ENCODE assay signal across 21 mouse cellular contexts in genomic region chr5:77381283-77381682, GRCm38 (mm10). TPM values are rescaled to one million over a fixed set of nuclear protein-coding genes. Genes with fewer than 3 reads are reported as not detected.
DNase-seq lines count a peak whose midpoint lies in the region; ATAC-seq and TF ChIP-seq lines count a peak whose summit lies in the region.
"Had no signal": no experiment of that assay in that cellular context is flagged by ENCODE, and none has a peak within 500 bp of the region (broad histone marks: within the 10 kb centered on the region; RNA-seq: fewer than 3 reads in every experiment).

No protein-coding gene starts in this region.

- intact Hi-C loops in gastrocnemius, adult 2 months (cut with DNase I), result no loop called here

- no peak overlapping the region for H3K4me2 ChIP-seq in kidney, postnatal 0 days (ENCODE audit: low read length)
- H3K4me2 ChIP-seq: embryonic facial prominence, embryonic 12.5 days; embryonic facial prominence, embryonic 15.5 days; hindbrain, embryonic 12.5 days; hindbrain, embryonic 15.5 days had no signal

- no peak for TF ChIP-seq CTCF in gastrocnemius, adult 2 months (IDR thresholded peaks at IDR 0.05)
- TF ChIP-seq CTCF in kidney, postnatal 0 days (IDR thresholded peaks at IDR 0.05; ENCODE audit: low read depth), result no peak

- H3K27me3 ChIP-seq in kidney, postnatal 0 days (ENCODE audit: insufficient read depth, low read length), result no peaks in the 10 kb centered on the region
- H3K27me3 ChIP-seq: embryonic facial prominence, embryonic 12.5 days; embryonic facial prominence, embryonic 15.5 days; hindbrain, embryonic 12.5 days; hindbrain, embryonic 15.5 days had no signal

- H3K36me3 ChIP-seq in kidney, postnatal 0 days (ENCODE audit: insufficient read depth, low read length), result no peaks in the 10 kb centered on the region
- H3K36me3 ChIP-seq: embryonic facial prominence, embryonic 12.5 days; embryonic facial prominence, embryonic 15.5 days; heart, embryonic 10.5 days; hindbrain, embryonic 12.5 days; hindbrain, embryonic 15.5 days had no signal

- WGBS in kidney, postnatal 0 days, result 57% methylated on average over 7 of the region's 7 CpGs

- no peaks in the 10 kb centered on the region for H3K9me3 ChIP-seq in kidney, postnatal 0 days (replicated peaks; ENCODE audit: low read length)
- H3K9me3 ChIP-seq: embryonic facial prominence, embryonic 12.5 days; embryonic facial prominence, embryonic 15.5 days; heart, embryonic 10.5 days; hindbrain, embryonic 12.5 days; hindbrain, embryonic 15.5 days had no signal

- H3K9ac ChIP-seq in kidney, postnatal 0 days (ENCODE audit: low read depth, low read length), result no peak overlapping the region
- H3K9ac ChIP-seq: embryonic facial prominence, embryonic 12.5 days; embryonic facial prominence, embryonic 15.5 days; forebrain, postnatal 0 days; hindbrain, embryonic 12.5 days; hindbrain, embryonic 15.5 days had no signal

- H3K4me3 ChIP-seq in gastrocnemius, adult 2 months, result no peak overlapping the region
- no peak overlapping the region for H3K4me3 ChIP-seq in kidney, postnatal 0 days (replicated peaks; ENCODE audit: low read depth, low read length)
- H3K4me3 ChIP-seq: embryonic facial prominence, embryonic 12.5 days; embryonic facial prominence, embryonic 15.5 days; heart, adult 2 months; heart, embryonic 10.5 days; hindbrain, embryonic 12.5 days; hindbrain, embryonic 15.5 days had no signal

- H3K4me1 ChIP-seq in kidney, postnatal 0 days (replicated peaks; ENCODE audit: insufficient read depth, low read length), result peaks cover 35% of the 10 kb centered on the region
- H3K4me1 ChIP-seq: embryonic facial prominence, embryonic 15.5 days; hindbrain, embryonic 12.5 days; hindbrain, embryonic 15.5 days had no signal

- 0 out of 2 replicates have a peak overlapping the region, but pooled peaks have one; percentile 38 for H3K27ac ChIP-seq in gastrocnemius, adult 2 months
- H3K27ac ChIP-seq in kidney, postnatal 0 days, result peak overlapping the region; percentile 58; the same call in 1 of the 2 replicates
- H3K27ac ChIP-seq: embryonic facial prominence, embryonic 12.5 days; embryonic facial prominence, embryonic 15.5 days; heart, adult 2 months; heart, embryonic 10.5 days; hindbrain, embryonic 12.5 days; hindbrain, embryonic 15.5 days had no signal

- no peak for ATAC-seq in kidney, postnatal 0 days (replicated peaks; ENCODE audit: low FRiP score, low read depth)
- ATAC-seq: forebrain, embryonic 14.5 days; forebrain, postnatal 0 days had no signal

- no peak for DNase-seq in gastrocnemius, adult 2 months
- DNase-seq in gastrocnemius, postnatal 25 days, result no peak
- peak; percentile 70 for DNase-seq in kidney, adult 9 months
- no peak for DNase-seq in kidney, postnatal 36 days
- DNase-seq in kidney, postnatal 0 days (ENCODE audit: low spot score), result no peak
- DNase-seq in kidney, postnatal 10 days, result no peak
- DNase-seq: adrenal gland, adult 2 months; adrenal gland, postnatal 14 days; cerebellum, adult 11 months; cerebellum, adult 2 months; cerebellum, adult 9-11 months; cerebellum, postnatal 25 days; forebrain, postnatal 0 days; gastrocnemius, postnatal 36 days; heart, adult 2 months had no signal

RNA-seq across cellular contexts. Expression of gene Igfbp7, which starts 26.6 kb away (rescaled TPM):
- total RNA-seq in gastrocnemius, adult 2 months (2021), result 10 to 100 TPM; 63.6 to 92.5 TPM
- 100 to 1,000 TPM; 105 to 156 TPM for total RNA-seq in gastrocnemius, postnatal 25 days (2021)
- polyA plus RNA-seq in kidney, postnatal 0 days (2015; fragmentation: Nextera tagmentation; extraction: Ambion mirVana), result 1,308 and 1,398 TPM in 2 replicates
